Mouse (Mus musculus): Measurements from ENCODE around the gene Usp7. TPM values are rescaled to one million over a fixed set of nuclear protein-coding genes. Genes with fewer than 3 reads are reported as not detected.
A peak's percentile ranks its signal among the peaks of the same experiment; 100 is the strongest.

Usp7 gene
- polyA plus RNA-seq, 1 experiment from 2014 or later, result 30.9 TPM

- WGBS, result 72% methylated on average over 2 of the region's 2 CpGs
- Histone ChIP-seq H3K9ac (no peak overlapping the region), H3K4me2 (no peak overlapping the region), H3K36me3 (peaks cover 62% of the 10 kb centered on the region), H3K27ac (replicated peaks) (no peak overlapping the region), H3K9me3 (no peaks in the 10 kb centered on the region), H3K27me3 (no peaks in the 10 kb centered on the region), H3K4me3 (no peak overlapping the region), H3K4me1 (replicated peaks) (peaks cover 1% of the 10 kb centered on the region)
- ATAC-seq (ENCODE audit: low read depth), result 0 out of 2 replicates have a peak, but pooled peaks have one; percentile 47
Measured at GRCm38 (mm10) chr16:8643855-8644254, 148.3 kb downstream of the Usp7 start.

Other genes with a start within 250 kb of the Usp7 start
- gene Pmm2, start 154.6 kb downstream of the Usp7 start, polyA plus RNA-seq (2015; fragmentation: Nextera tagmentation; extraction: Ambion mirVana), result 37.0 and 43.3 TPM in 2 replicates
- gene Tmem186, start 154.6 kb downstream of the Usp7 start, polyA plus RNA-seq (2015; fragmentation: Nextera tagmentation; extraction: Ambion mirVana), result 19.0 and 20.6 TPM in 2 replicates
- 225 and 243 TPM in 2 replicates for gene Carhsp1, start 120.2 kb downstream of the Usp7 start, polyA plus RNA-seq (2015; fragmentation: Nextera tagmentation; extraction: Ambion mirVana)
- not detected in 2 replicates for gene Gm5767, start 111.5 kb downstream of the Usp7 start, polyA plus RNA-seq (2015; fragmentation: Nextera tagmentation; extraction: Ambion mirVana)
- 34.9 and 37.3 TPM in 2 replicates for gene 1810013L24Rik, start 37.8 kb upstream of the Usp7 start, polyA plus RNA-seq (2015; fragmentation: Nextera tagmentation; extraction: Ambion mirVana)